Mouse (Mus musculus): ENCODE measurements around the gene Zfp574. TPM values are rescaled to one million over a fixed set of nuclear protein-coding genes. Genes with fewer than 3 reads are reported as not detected.
"Not testable (repeated sequence)": the region's sequence is repeated elsewhere in the genome, so short reads cannot be mapped to it uniquely, and the experiment has no call there.

Zfp574 gene
- 23.1 and 27.7 TPM in 2 replicates for polyA plus RNA-seq (2012; rRNA removed)

GRCm38 (mm10) chr7:25071979-25072715 lies at the start of gene Zfp574, which contains the start of gene Grik5:
Zfp574 (plus strand) TSS chr7:25072567.
Grik5 (minus strand) TSS chr7:25072346.
- no peak for DNase-seq (ENCODE audit: low spot score)

- no peak for DNase-seq (ENCODE audit: low spot score)
Observed at GRCm38 (mm10) chr7:25025855-25026439, 46.4 kb upstream of the Zfp574 start.

GRCm38 (mm10) chr7:25026452-25026851 lies 45.9 kb upstream of the Zfp574 start:
- no peak for DNase-seq (ENCODE audit: low spot score)

- DNase-seq (ENCODE audit: low spot score) = no peak
Observed at GRCm38 (mm10) chr7:25030032-25030753, 42.2 kb upstream of the Zfp574 start.

- DNase-seq (ENCODE audit: low spot score) = no peak
Observed at GRCm38 (mm10) chr7:25031528-25031927, 40.8 kb upstream of the Zfp574 start.

- DNase-seq (ENCODE audit: low spot score) = no peak
Observed at GRCm38 (mm10) chr7:25034796-25035195, 37.6 kb upstream of the Zfp574 start.

GRCm38 (mm10) chr7:25035916-25036315 lies 36.5 kb upstream of the Zfp574 start:
- peak; percentile 35 for DNase-seq (ENCODE audit: low spot score)

GRCm38 (mm10) chr7:25041921-25042320 lies 30.4 kb upstream of the Zfp574 start:
- DNase-seq (ENCODE audit: low spot score) = no peak

- not testable (repeated sequence) for DNase-seq (ENCODE audit: low spot score)
Observed at GRCm38 (mm10) chr7:25044599-25044998, 27.8 kb upstream of the Zfp574 start.

GRCm38 (mm10) chr7:25047363-25047762 lies 25.0 kb upstream of the Zfp574 start:
- DNase-seq (ENCODE audit: low spot score) = no peak

- DNase-seq (ENCODE audit: low spot score) = no peak
Observed at GRCm38 (mm10) chr7:25049295-25049930, 23.0 kb upstream of the Zfp574 start.

- DNase-seq (ENCODE audit: low spot score) = no peak
Observed at GRCm38 (mm10) chr7:25052587-25052986, 19.8 kb upstream of the Zfp574 start.

- DNase-seq (ENCODE audit: low spot score) = no peak
Observed at GRCm38 (mm10) chr7:25056951-25057350, 15.4 kb upstream of the Zfp574 start.

- DNase-seq (ENCODE audit: low spot score) = no peak
Observed at GRCm38 (mm10) chr7:25057888-25058287, 14.5 kb upstream of the Zfp574 start.

GRCm38 (mm10) chr7:25058394-25058793 lies 14.0 kb upstream of the Zfp574 start:
- DNase-seq (ENCODE audit: low spot score) = no peak

- no peak for DNase-seq (ENCODE audit: low spot score)
Observed at GRCm38 (mm10) chr7:25058836-25059235, 13.5 kb upstream of the Zfp574 start.

- no peak for DNase-seq (ENCODE audit: low spot score)
Observed at GRCm38 (mm10) chr7:25063346-25063745, 9.0 kb upstream of the Zfp574 start.

- no peak for DNase-seq (ENCODE audit: low spot score)
Observed at GRCm38 (mm10) chr7:25063900-25064299, 8.5 kb upstream of the Zfp574 start.

- no peak for DNase-seq (ENCODE audit: low spot score)
Observed at GRCm38 (mm10) chr7:25067338-25067737, 5.0 kb upstream of the Zfp574 start.

GRCm38 (mm10) chr7:25067909-25068656 lies 4.3 kb upstream of the Zfp574 start:
- no peak for DNase-seq (ENCODE audit: low spot score)

GRCm38 (mm10) chr7:25068724-25069123 lies 3.6 kb upstream of the Zfp574 start:
- no peak for DNase-seq (ENCODE audit: low spot score)
